Mouse (Mus musculus) embryonic fibroblast, embryonic 13.5 days (primary cell): ENCODE results near the gene Dock3.

Experiments
- CTCF ChIP-seq: IDR thresholded peaks from 2 replicates; pipeline ENCODE4 v1.5.1; 2011; ENCODE audit warnings: mild to moderate bottlenecking, control low read depth, low read length, moderate library complexity, borderline replicate concordance; ENCODE audit not compliant: insufficient read depth
- POLR2A ChIP-seq: IDR thresholded peaks from 2 replicates; pipeline ENCODE4 v1.6.1; 2011; ENCODE audit warnings: low read depth, mild to moderate bottlenecking, control low read depth, low read length, moderate library complexity

- TF ChIP-seq CTCF (peak; percentile 53; the same call in 1 of the 2 replicates), POLR2A (peak; percentile 53)
Observed at GRCm38 (mm10) chr9:106886828-106887702, 344.6 kb downstream of the Dock3 start, which contains the start of gene Rbm15b.
